ENCODE assay signal across 8 mouse cellular contexts in the genomic region with DNA sequence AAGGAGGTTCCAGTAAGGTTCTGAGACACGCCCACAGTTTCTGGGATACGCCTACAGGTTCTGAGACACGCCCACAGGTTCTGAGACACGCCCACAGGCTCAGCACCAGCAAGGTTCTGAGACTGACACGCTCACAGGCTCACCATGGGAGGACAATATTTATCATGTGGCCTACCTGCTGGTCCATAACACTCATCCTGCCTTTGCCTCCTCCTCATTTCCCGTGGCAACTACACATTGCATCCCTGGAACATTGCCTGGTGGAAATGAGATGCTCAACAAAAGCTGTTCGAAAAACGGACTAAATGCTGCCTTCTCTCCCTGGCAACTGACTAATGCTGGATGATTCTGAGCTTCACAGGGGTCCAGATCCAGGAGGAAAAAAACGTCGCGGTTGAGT.
DNase-seq lines count a peak whose midpoint lies in the region; ATAC-seq and TF ChIP-seq lines count a peak whose summit lies in the region.

No protein-coding gene starts in this region.

- no peak; the same call in 1 of the 2 replicates for ATAC-seq in hindbrain, embryonic 14.5 days (ENCODE audit: low FRiP score)
- ATAC-seq in hindbrain, embryonic 13.5 days (ENCODE audit: low FRiP score): no peak
- ATAC-seq in liver, embryonic 11.5 days (replicated peaks; ENCODE audit: low FRiP score): no peak

- H3K27me3 ChIP-seq in hindbrain, embryonic 14.5 days (ENCODE audit: control insufficient read depth, insufficient read depth, low read length): no peaks in the 10 kb centered on the region
- no peaks in the 10 kb centered on the region for H3K27me3 ChIP-seq in hindbrain, embryonic 13.5 days
- no peaks in the 10 kb centered on the region for H3K27me3 ChIP-seq in cerebellum, adult 2 months (ENCODE audit: control insufficient read depth, insufficient read depth, low read length)
- no peaks in the 10 kb centered on the region for H3K27me3 ChIP-seq in liver, embryonic 11.5 days (replicated peaks; ENCODE audit: control insufficient read depth, insufficient read depth, low read length)

- no peaks in the 10 kb centered on the region for H3K9me3 ChIP-seq in hindbrain, embryonic 14.5 days (ENCODE audit: control insufficient read depth, low read length)
- H3K9me3 ChIP-seq in hindbrain, embryonic 13.5 days: no peaks in the 10 kb centered on the region
- no peaks in the 10 kb centered on the region for H3K9me3 ChIP-seq in liver, embryonic 11.5 days (ENCODE audit: control insufficient read depth, low read length)

- no peaks in the 10 kb centered on the region for H3K4me1 ChIP-seq in hindbrain, embryonic 14.5 days (replicated peaks; ENCODE audit: control insufficient read depth, insufficient read depth, low read length)
- H3K4me1 ChIP-seq in hindbrain, embryonic 13.5 days (replicated peaks): no peaks in the 10 kb centered on the region
- H3K4me1 ChIP-seq in cerebellum, adult 2 months (ENCODE audit: control insufficient read depth, insufficient read depth, low read length): peaks cover 2% of the 10 kb centered on the region; the same call in 1 of the 2 replicates
- H3K4me1 ChIP-seq in liver, embryonic 11.5 days (replicated peaks; ENCODE audit: control insufficient read depth, insufficient read depth, low read length): no peaks in the 10 kb centered on the region

- H3K36me3 ChIP-seq in hindbrain, embryonic 14.5 days (replicated peaks; ENCODE audit: control insufficient read depth, insufficient read depth): no peaks in the 10 kb centered on the region
- H3K36me3 ChIP-seq in hindbrain, embryonic 13.5 days: no peaks in the 10 kb centered on the region
- no peaks in the 10 kb centered on the region for H3K36me3 ChIP-seq in liver, embryonic 11.5 days (ENCODE audit: control insufficient read depth, insufficient read depth, low read length)

- peak; percentile 22 for DNase-seq in hindbrain, embryonic 14.5 days (ENCODE audit: low spot score)
- peak; percentile 35 to 71 for DNase-seq in cerebellum, adult 2 months
- peak; percentile 70 to 85 for DNase-seq in layer of hippocampus, adult 18-20 months (ENCODE audit: low spot score in 2 of 2)
- peak; percentile 60 to 66 for DNase-seq in right cerebral cortex, adult 2 months (ENCODE audit: low spot score in 2 of 2)
- no peak for DNase-seq in spleen, postnatal 36 days (ENCODE audit: low spot score in 2 of 2)
- DNase-seq in liver, embryonic 11.5 days (ENCODE audit: low spot score): no peak
- no peak for DNase-seq in yolk sac, embryonic 10.5 days (ENCODE audit: low spot score)

- 53% methylated on average over 11 of the region's 11 CpGs for WGBS in hindbrain, embryonic 14.5 days
- WGBS in hindbrain, embryonic 13.5 days: 54% methylated on average over 11 of the region's 11 CpGs
- 26% methylated on average over 11 of the region's 11 CpGs for WGBS in cerebellum, adult 2 months
- 67% methylated on average over 11 of the region's 11 CpGs for WGBS in liver, embryonic 11.5 days

- no peak for TF ChIP-seq POLR2A in cerebellum, adult 2 months (IDR thresholded peaks at IDR 0.05; ENCODE audit: borderline replicate concordance, insufficient read depth, low read length)

- no peak overlapping the region for H3K9ac ChIP-seq in hindbrain, embryonic 14.5 days
- H3K9ac ChIP-seq in hindbrain, embryonic 13.5 days: no peak overlapping the region
- H3K9ac ChIP-seq in liver, embryonic 11.5 days (ENCODE audit: low read depth, low read length): no peak overlapping the region

- no peak overlapping the region for H3K4me2 ChIP-seq in hindbrain, embryonic 14.5 days (replicated peaks)
- no peak overlapping the region for H3K4me2 ChIP-seq in hindbrain, embryonic 13.5 days
- no peak overlapping the region for H3K4me2 ChIP-seq in liver, embryonic 11.5 days

- H3K27ac ChIP-seq in hindbrain, embryonic 14.5 days: no peak overlapping the region
- no peak overlapping the region for H3K27ac ChIP-seq in hindbrain, embryonic 13.5 days
- H3K27ac ChIP-seq in cerebellum, adult 2 months (ENCODE audit: insufficient read depth, low read length): no peak overlapping the region
- no peak overlapping the region for H3K27ac ChIP-seq in liver, embryonic 11.5 days (ENCODE audit: low read depth, low read length)

- no peak for TF ChIP-seq CTCF in cerebellum, adult 2 months (IDR thresholded peaks at IDR 0.05; ENCODE audit: borderline replicate concordance, insufficient read depth, low read depth, low read length)

- no peak overlapping the region for H3K4me3 ChIP-seq in hindbrain, embryonic 14.5 days (replicated peaks; ENCODE audit: low read length)
- no peak overlapping the region for H3K4me3 ChIP-seq in hindbrain, embryonic 13.5 days
- no peak overlapping the region for H3K4me3 ChIP-seq in cerebellum, adult 2 months (replicated peaks; ENCODE audit: insufficient read depth, low read depth, low read length)
- H3K4me3 ChIP-seq in liver, embryonic 11.5 days (ENCODE audit: low read depth, low read length): no peak overlapping the region

Comparison
In these comparisons a context has a peak if more than half of its experiments do, and no peak if none do; other contexts are left out.
1. DNase-seq: peak in hindbrain, embryonic 14.5 days (single experiment), cerebellum, adult 2 months (2 of 2), layer of hippocampus, adult 18-20 months (2 of 2) and right cerebral cortex, adult 2 months (2 of 2); none in spleen, postnatal 36 days (0 of 2), liver, embryonic 11.5 days (single experiment) and yolk sac, embryonic 10.5 days (single experiment).